Mouse (Mus musculus): Measurements from ENCODE around the gene Kcnmb3.

Kcnmb3 gene

DNA sequence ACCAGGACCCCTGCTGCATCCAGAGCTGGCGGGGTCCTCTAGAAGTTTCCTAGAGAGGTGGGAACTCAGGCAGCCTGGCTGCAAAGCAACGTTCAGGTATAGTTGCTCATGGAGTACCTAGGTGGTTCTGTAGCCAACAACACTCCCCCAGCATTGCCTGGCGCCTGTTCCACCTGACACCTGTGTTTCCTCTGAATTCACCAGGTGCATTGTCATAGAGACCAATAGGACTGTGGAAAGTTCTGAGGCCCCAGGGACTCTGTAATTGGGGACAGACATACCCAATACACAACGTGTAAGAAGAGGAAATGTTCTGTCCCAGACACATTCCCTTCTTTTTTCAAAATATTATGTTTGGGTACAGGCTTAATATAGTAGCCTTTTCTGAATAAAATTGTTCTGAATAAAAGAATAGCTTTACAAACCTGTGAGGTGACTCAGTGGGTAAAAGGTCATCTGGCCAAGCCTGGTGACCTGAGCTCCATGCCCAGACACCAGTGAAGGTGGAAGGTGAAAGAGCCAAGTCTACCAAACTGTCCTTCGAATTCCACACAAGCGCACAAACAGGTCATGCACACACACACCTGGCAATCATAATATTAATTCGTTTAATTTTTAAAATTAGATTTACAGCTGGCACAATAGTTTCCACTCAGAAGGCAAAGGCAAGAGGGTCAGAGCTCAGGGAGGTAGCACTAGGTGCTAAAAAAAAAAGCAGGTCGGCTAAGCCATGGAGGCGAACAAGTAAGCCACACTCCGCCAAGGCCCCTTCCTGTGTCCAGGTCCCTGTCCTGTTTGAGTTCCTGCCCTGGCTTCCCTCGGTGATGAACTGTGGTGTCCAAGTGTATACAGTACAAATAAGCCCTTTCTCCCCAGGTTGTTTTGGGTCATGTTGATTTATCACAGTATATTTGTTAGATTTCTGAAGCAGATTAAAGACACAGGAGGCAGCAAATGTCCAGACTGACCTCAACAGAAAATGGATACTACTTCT is at the start of gene Kcnmb3:
Gene Kcnmb3, minus strand, starts transcription at position 135 of the 994 bp plus-strand sequence.
- DNase-seq (ENCODE audit: low read depth), result no peak

GRCm38 (mm10) chr3:32538091-32538490 is 46.1 kb upstream of the Kcnmb3 start:
- no peak for DNase-seq (ENCODE audit: low read depth)

DNA sequence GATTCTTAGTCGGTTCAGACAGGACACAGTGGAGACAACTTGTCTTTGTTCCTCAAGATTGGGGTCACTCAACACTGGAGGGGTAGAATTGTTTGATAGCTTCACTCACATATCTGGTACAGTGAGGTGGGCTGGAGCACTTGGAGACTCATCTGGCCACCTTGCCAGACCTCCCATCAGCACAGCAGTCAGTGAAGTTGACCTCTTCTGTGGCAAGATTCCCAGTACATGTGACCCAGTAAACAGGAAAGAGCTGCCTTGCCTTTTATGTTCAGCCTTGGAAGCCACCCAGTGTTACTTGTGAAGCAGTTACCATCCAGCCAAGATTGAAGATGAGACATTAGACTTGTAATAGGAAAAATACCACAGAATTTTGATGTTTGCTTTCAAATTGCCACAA is 45.5 kb upstream of the Kcnmb3 start:
- no peak for DNase-seq (ENCODE audit: low read depth)

GRCm38 (mm10) chr3:32535692-32536091 is 43.7 kb upstream of the Kcnmb3 start:
- DNase-seq (ENCODE audit: low read depth), result peak; percentile 23

DNA sequence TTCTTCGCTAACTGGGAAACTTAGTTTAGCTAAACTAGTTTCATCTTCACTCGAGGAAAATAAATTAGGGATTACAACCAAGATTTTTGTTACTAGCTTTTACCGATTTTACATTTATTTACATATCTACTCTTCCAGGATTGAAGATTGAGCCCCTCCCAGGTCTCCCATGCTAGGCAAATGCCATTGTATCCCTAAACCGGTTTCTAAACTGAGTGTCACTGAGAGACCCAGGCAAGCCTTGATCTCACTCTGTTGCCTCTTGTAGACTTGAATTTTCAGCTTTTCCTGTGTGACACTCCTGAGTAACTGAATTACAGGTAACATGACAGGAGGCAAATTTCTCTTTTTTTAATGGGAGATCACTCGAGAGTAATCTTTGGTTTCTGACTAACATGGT is 38.0 kb upstream of the Kcnmb3 start:
- DNase-seq (ENCODE audit: low read depth), result no peak

GRCm38 (mm10) chr3:32529303-32529898 is 37.4 kb upstream of the Kcnmb3 start, which contains the start of gene Mfn1:
Mfn1 (plus strand) TSS chr3:32529465.
- peak; percentile 91 for DNase-seq (ENCODE audit: low read depth)

GRCm38 (mm10) chr3:32527181-32527580 is 35.1 kb upstream of the Kcnmb3 start:
- no peak for DNase-seq (ENCODE audit: low read depth)

- DNase-seq (ENCODE audit: low read depth), result peak; percentile 27
Observed at GRCm38 (mm10) chr3:32513528-32513927, 21.5 kb upstream of the Kcnmb3 start.

- DNase-seq (ENCODE audit: low read depth), result peak; percentile 50
Observed at GRCm38 (mm10) chr3:32512686-32513284, 20.8 kb upstream of the Kcnmb3 start.

DNA sequence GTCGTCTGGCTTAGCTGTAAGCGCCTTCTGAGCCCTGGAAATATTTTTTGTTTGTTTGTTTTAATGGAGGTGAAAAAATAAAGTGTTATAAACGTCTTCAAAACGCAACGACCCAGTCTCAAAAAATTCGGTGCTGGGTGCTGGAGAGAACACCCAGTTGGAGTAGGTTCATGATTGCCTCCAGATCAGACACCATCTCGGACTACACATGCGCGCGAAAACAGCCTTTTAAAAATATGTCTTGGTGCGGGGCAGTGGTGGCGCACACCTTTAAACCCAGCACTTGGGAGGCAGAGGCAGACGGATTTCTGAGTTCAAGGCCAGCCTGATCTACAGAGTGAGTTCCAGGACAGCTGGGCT is 19.1 kb upstream of the Kcnmb3 start:
- DNase-seq (ENCODE audit: low read depth), result peak; percentile 42

- peak; percentile 90 for DNase-seq (ENCODE audit: low read depth)
Observed at GRCm38 (mm10) chr3:32510375-32511190, 18.6 kb upstream of the Kcnmb3 start.

GRCm38 (mm10) chr3:32509496-32510374 is 17.7 kb upstream of the Kcnmb3 start, which contains the start of gene Zfp639:
Zfp639 (plus strand) TSS chr3:32510259.
- DNase-seq (ENCODE audit: low read depth), result peak; percentile 14

DNA sequence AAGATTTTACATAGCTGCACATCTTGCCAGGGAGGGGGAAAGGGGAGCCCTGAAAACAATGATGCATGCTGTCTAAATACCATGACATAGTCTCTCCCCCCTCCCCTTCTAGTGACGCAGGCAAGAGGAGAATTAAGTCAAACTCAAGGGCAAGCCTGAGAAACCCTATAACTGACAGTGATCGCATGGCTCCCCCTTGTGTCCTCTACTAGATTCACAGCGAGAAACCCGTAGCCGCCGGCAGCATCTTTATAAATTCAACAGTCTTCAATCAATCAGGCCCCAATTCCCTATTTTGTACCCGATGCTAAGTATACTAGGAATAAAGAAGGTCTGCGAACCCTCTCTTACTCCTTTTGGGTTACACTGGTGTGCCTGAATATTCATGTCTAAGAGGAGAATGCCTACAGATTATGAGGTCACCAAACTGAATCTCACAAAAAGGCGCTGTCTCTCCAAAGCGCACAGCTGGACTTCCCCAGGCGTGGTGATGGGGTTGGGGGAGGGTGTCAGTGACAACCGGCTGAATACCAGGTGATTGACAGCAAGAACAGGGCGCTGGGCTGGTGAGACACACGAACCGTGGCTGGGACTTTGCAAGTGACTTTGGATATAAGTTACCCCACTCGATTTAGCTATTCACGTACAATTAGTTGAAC is 16.8 kb upstream of the Kcnmb3 start:
- peak; percentile 71 for DNase-seq (ENCODE audit: low read depth)

DNA sequence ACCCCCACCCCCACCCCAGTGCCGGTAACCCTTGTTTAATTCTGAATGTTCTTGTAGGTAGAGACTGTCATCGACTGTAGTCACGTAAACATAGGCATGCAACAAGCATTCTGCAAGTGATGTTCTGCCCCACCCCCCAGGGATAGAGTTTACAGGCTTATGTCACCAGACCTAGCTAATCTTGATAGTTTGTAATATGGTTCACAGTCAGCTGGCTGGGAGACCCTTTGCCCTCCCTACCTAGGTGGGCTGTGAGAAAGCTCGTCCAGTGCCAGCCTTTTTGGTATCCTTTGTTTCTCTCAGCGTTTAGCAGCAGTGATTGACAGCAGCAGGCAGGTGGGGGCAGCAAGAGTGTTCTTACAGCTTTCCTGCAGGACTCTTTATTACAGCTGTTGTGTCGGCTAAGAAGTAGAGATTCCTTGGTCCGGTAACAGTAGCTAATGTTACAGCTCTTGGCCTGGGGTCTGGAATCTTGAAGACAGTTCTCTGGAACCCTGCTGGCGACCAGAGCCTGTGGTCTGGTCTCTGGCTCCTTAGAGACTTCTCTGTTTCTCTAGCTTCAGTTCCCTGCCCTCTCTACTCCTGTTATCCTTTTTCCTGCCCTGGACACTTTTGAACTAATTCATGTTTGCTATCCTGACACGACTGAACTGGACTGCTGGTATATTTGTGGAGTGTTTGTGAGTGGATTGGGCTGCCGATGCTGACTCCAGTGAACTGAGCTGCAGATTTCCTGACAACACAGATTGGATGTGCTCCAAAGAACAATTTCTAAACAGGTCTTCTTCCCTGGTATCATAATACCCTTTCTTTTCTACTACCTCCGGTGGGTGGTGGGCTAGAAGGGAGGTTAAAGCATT is 14.6 kb upstream of the Kcnmb3 start:
- no peak for DNase-seq (ENCODE audit: low read depth)

DNA sequence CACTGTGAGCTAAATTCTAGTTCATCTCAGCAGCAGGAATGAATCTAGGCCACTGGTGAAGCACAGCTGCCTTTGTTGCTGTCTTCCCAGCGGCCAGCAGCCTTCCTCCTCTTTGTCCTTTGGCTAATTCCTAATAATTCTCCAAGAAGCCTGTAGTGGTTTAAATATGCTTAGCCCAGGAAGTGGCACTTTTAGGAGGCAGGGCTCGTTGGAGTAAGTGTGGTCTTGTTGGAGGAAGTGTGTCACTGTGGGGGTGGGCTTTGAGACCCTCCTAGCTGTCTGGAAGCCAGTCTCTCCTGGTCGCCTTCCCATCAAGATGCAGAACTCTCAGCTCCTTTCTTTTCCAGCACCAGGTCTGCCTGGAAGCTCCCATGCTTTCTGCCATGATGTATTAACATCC is 13.8 kb upstream of the Kcnmb3 start:
- DNase-seq (ENCODE audit: low read depth), result no peak

DNA sequence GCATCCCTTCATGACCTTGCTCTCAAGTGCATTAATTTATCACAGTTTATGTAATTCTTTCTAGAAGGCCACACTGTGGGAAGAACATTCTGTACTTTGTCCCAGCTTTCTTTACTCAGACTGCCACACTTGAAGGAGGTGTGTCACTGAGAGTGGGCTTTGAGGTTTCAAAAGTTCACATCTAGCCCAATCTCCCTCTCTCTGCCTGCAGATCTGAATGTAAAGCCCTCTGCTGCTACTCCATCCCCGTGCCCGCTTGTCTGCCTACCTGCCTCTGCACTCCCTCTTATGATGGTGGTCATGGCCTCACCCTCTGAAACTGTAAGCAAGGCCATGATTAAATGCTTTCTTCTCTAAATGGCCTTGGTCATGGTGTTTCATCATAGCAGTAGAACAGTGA is 8.3 kb upstream of the Kcnmb3 start:
- DNase-seq (ENCODE audit: low read depth), result no peak

GRCm38 (mm10) chr3:32496711-32497070 is 4.7 kb upstream of the Kcnmb3 start:
- no peak for DNase-seq (ENCODE audit: low read depth)

DNA sequence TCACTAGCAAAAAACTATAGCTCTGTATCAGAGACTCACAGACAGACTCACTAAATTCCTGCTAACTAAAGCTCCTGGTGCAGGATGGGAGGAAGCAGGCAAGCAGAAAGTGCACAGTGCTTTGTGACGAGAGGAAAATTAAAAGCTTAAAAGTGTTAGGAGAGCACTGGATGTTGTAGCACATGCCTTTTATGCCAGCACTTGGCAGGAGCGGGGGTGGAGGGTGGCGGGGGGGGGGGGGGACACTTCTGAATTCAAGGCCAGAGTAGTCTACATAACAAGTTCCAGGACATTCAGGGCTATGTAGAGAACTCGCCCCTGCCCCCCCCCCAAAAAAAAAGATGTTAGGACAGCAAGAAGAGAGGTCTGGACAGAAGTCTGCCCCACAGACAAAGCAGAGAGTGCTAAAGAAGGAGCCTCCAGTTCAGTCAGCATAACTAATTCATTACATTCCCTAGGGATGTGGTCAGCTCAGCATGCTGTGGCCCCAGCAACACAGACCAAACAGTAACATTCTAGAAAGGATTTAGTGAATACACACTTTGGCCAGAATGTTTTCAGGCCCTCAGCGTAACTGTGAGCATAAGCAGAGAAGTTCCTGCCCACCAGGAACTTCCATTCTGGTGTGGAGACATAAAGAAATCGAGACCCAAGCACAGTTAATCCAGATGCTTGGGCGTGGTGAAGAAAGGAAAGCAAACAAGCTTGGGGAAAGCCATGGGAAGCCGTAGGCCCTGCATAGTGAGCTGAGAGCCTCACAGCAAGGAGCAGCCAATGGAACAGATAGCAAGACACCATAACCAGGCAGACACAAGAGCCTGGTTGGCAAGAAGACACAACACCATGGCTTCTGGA is 4.1 kb upstream of the Kcnmb3 start:
- no peak for DNase-seq (ENCODE audit: low read depth)
